Mouse (Mus musculus): ENCODE measurements around the gene Mast2. TPM values are rescaled to one million over a fixed set of nuclear protein-coding genes. Genes with fewer than 3 reads are reported as not detected.

The Mast2 gene
- polyA plus RNA-seq, 1 experiment from 2014 or later = 5.9 TPM

GRCm38 (mm10) chr4:116491886-116492285 is 27.9 kb upstream of the Mast2 start:
- Histone ChIP-seq H3K4me2 (replicated peaks; ENCODE audit: low read depth, low read length) (no peak overlapping the region), H3K36me3 (ENCODE audit: insufficient read depth, low read length) (no peaks in the 10 kb centered on the region), H3K4me3 (ENCODE audit: low read depth, low read length) (no peak overlapping the region), H3K9me3 (ENCODE audit: low read length) (peaks cover 4% of the 10 kb centered on the region; the same call in 1 of the 2 replicates), H3K27me3 (replicated peaks; ENCODE audit: insufficient read depth, low read length) (no peaks in the 10 kb centered on the region), H3K9ac (replicated peaks; ENCODE audit: low read depth) (no peak overlapping the region), H3K4me1 (ENCODE audit: insufficient read depth, low read depth, low read length) (no peaks in the 10 kb centered on the region), H3K27ac (ENCODE audit: low read length) (0 out of 2 replicates have a peak overlapping the region, but pooled peaks have one; percentile 2)
- TF ChIP-seq EP300 (IDR thresholded peaks at IDR 0.05) (no peak), CTCF (IDR thresholded peaks at IDR 0.05) (no peak)
- DNase-seq (ENCODE audit: low spot score) (peak; percentile 71), ATAC-seq (peak; percentile 37; the same call in 1 of the 2 replicates)
- 29% methylated on average over 2 of the region's 2 CpGs for WGBS

- WGBS = 7% methylated on average over 2 of the region's 2 CpGs
- 0 out of 2 replicates have a peak overlapping the region, but pooled peaks have one; percentile 12 for H3K27ac ChIP-seq (ENCODE audit: low read length)
- no peak overlapping the region for H3K4me3 ChIP-seq (ENCODE audit: low read depth, low read length)
- peaks cover 4% of the 10 kb centered on the region; the same call in 1 of the 2 replicates for H3K9me3 ChIP-seq (ENCODE audit: low read length)
- H3K4me1 ChIP-seq (ENCODE audit: insufficient read depth, low read depth, low read length) = no peaks in the 10 kb centered on the region
- H3K27me3 ChIP-seq (replicated peaks; ENCODE audit: insufficient read depth, low read length) = no peaks in the 10 kb centered on the region
- ATAC-seq (peak; percentile 93), DNase-seq (ENCODE audit: low spot score) (peak; percentile 74)
- H3K9ac ChIP-seq (replicated peaks; ENCODE audit: low read depth) = no peak overlapping the region
- no peak overlapping the region for H3K4me2 ChIP-seq (replicated peaks; ENCODE audit: low read depth, low read length)
- H3K36me3 ChIP-seq (ENCODE audit: insufficient read depth, low read length) = no peaks in the 10 kb centered on the region
- TF ChIP-seq EP300 (IDR thresholded peaks at IDR 0.05) (peak; percentile 94), CTCF (IDR thresholded peaks at IDR 0.05) (no peak)
Observed at GRCm38 (mm10) chr4:116491119-116491536, 27.1 kb upstream of the Mast2 start.

- Histone ChIP-seq H3K27ac (ENCODE audit: low read length) (no peak overlapping the region), H3K9ac (replicated peaks; ENCODE audit: low read depth) (no peak overlapping the region), H3K36me3 (ENCODE audit: insufficient read depth, low read length) (no peaks in the 10 kb centered on the region), H3K9me3 (ENCODE audit: low read length) (no peaks in the 10 kb centered on the region), H3K4me2 (replicated peaks; ENCODE audit: low read depth, low read length) (no peak overlapping the region), H3K4me3 (ENCODE audit: low read depth, low read length) (no peak overlapping the region), H3K4me1 (ENCODE audit: insufficient read depth, low read depth, low read length) (no peaks in the 10 kb centered on the region), H3K27me3 (replicated peaks; ENCODE audit: insufficient read depth, low read length) (no peaks in the 10 kb centered on the region)
- WGBS = 36% methylated on average over 2 of the region's 2 CpGs
- TF ChIP-seq EP300 (IDR thresholded peaks at IDR 0.05) (no peak), CTCF (IDR thresholded peaks at IDR 0.05) (no peak)
- DNase-seq (ENCODE audit: low spot score) (no peak), ATAC-seq (no peak)
Observed at GRCm38 (mm10) chr4:116483476-116483875, 19.5 kb upstream of the Mast2 start.

GRCm38 (mm10) chr4:116481322-116481721 is 17.3 kb upstream of the Mast2 start:
- 42% methylated on average over 2 of the region's 2 CpGs for WGBS
- TF ChIP-seq EP300 (IDR thresholded peaks at IDR 0.05) (no peak), CTCF (IDR thresholded peaks at IDR 0.05) (no peak)

GRCm38 (mm10) chr4:116463231-116464125 is 505 bp downstream of the Mast2 start:
- Histone ChIP-seq H3K4me2 (replicated peaks; ENCODE audit: low read depth, low read length) (peak overlapping the region; percentile 92), H3K36me3 (ENCODE audit: insufficient read depth, low read length) (no peaks in the 10 kb centered on the region), H3K9me3 (ENCODE audit: low read length) (no peaks in the 10 kb centered on the region), H3K27ac (ENCODE audit: low read length) (peak overlapping the region; percentile 84), H3K4me1 (ENCODE audit: insufficient read depth, low read depth, low read length) (no peaks in the 10 kb centered on the region; the same call in 1 of the 2 replicates), H3K9ac (replicated peaks; ENCODE audit: low read depth) (peak overlapping the region; percentile 83), H3K27me3 (replicated peaks; ENCODE audit: insufficient read depth, low read length) (no peaks in the 10 kb centered on the region), H3K4me3 (ENCODE audit: low read depth, low read length) (peak overlapping the region; percentile 94)
- 2% methylated on average over 48 of the region's 74 CpGs for WGBS
- ATAC-seq (peak; percentile 70), DNase-seq (ENCODE audit: low spot score) (peak; percentile 50)
- TF ChIP-seq CTCF (IDR thresholded peaks at IDR 0.05) = 0 out of 2 replicates have a peak, but pooled peaks have one; percentile 12
- no peak for TF ChIP-seq EP300 (IDR thresholded peaks at IDR 0.05)

More at GRCm38 (mm10) chr4:116481322-116481721, 17.3 kb upstream of the Mast2 start:
- Histone ChIP-seq H3K4me3 (ENCODE audit: low read depth, low read length) (no peak overlapping the region), H3K36me3 (ENCODE audit: insufficient read depth, low read length) (no peaks in the 10 kb centered on the region), H3K4me2 (replicated peaks; ENCODE audit: low read depth, low read length) (no peak overlapping the region), H3K9ac (replicated peaks; ENCODE audit: low read depth) (no peak overlapping the region), H3K27me3 (replicated peaks; ENCODE audit: insufficient read depth, low read length) (no peaks in the 10 kb centered on the region), H3K27ac (ENCODE audit: low read length) (no peak overlapping the region), H3K4me1 (ENCODE audit: insufficient read depth, low read depth, low read length) (no peaks in the 10 kb centered on the region), H3K9me3 (ENCODE audit: low read length) (no peaks in the 10 kb centered on the region)
- ATAC-seq (no peak), DNase-seq (ENCODE audit: low spot score) (no peak)

GRCm38 (mm10) chr4:116461943-116462342 is 2.0 kb downstream of the Mast2 start:
- no peak overlapping the region for H3K9ac ChIP-seq (replicated peaks; ENCODE audit: low read depth)
- no peaks in the 10 kb centered on the region for H3K36me3 ChIP-seq (ENCODE audit: insufficient read depth, low read length)
- no peaks in the 10 kb centered on the region; the same call in 1 of the 2 replicates for H3K4me1 ChIP-seq (ENCODE audit: insufficient read depth, low read depth, low read length)
- no peak for TF ChIP-seq EP300 (IDR thresholded peaks at IDR 0.05)
- TF ChIP-seq CTCF (IDR thresholded peaks at IDR 0.05) = no peak
- ATAC-seq (no peak), DNase-seq (ENCODE audit: low spot score) (no peak)
- 93% methylated on average over 3 of the region's 3 CpGs for WGBS
- no peaks in the 10 kb centered on the region for H3K9me3 ChIP-seq (ENCODE audit: low read length)
- H3K4me3 ChIP-seq (ENCODE audit: low read depth, low read length) = no peak overlapping the region
- no peak overlapping the region for H3K27ac ChIP-seq (ENCODE audit: low read length)
- H3K27me3 ChIP-seq (replicated peaks; ENCODE audit: insufficient read depth, low read length) = no peaks in the 10 kb centered on the region
- no peak overlapping the region for H3K4me2 ChIP-seq (replicated peaks; ENCODE audit: low read depth, low read length)
